Mouse (Mus musculus) right cerebral cortex, postnatal 36 days (tissue): Measurements from ENCODE around the gene Mocs2.

Source experiments
- DNase-seq, 2 experiments: peaks; one replicate each; pipeline ENCODE4 v3.0.0; 2022; ENCODE audit warnings: low spot score in 2 of 2, mixed read lengths in 1 of 2

Gene Mocs2

GRCm38 (mm10) chr13:114853152-114853551 lies 35.1 kb downstream of the Mocs2 start:
- no peak for DNase-seq

- no peak for DNase-seq
Measured at GRCm38 (mm10) chr13:114854023-114854422, 36.0 kb downstream of the Mocs2 start.

- DNase-seq, result no peak
Measured at GRCm38 (mm10) chr13:114854428-114854827, 36.4 kb downstream of the Mocs2 start.

GRCm38 (mm10) chr13:114855573-114856268 lies 37.7 kb downstream of the Mocs2 start:
- DNase-seq, result no peak

GRCm38 (mm10) chr13:114856269-114856627 lies 38.2 kb downstream of the Mocs2 start:
- DNase-seq, result no peak

GRCm38 (mm10) chr13:114857525-114857924 lies 39.5 kb downstream of the Mocs2 start:
- DNase-seq, result no peak

- DNase-seq, result no peak
Measured at GRCm38 (mm10) chr13:114874738-114875137, 56.7 kb downstream of the Mocs2 start.

- DNase-seq, result no peak
Measured at GRCm38 (mm10) chr13:114876005-114876520, 58.0 kb downstream of the Mocs2 start.

- no peak for DNase-seq
Measured at GRCm38 (mm10) chr13:114878667-114879066, 60.6 kb downstream of the Mocs2 start.
